13 mouse cellular contexts compared by ENCODE assay signal in genomic region chr5:67473723-67474122, GRCm38 (mm10). TPM values are rescaled to one million over a fixed set of nuclear protein-coding genes. Genes with fewer than 3 reads are reported as not detected.
DNase-seq lines count a peak whose midpoint lies in the region; ATAC-seq and TF ChIP-seq lines count a peak whose summit lies in the region.
"Had no signal": no experiment of that assay in that cellular context is flagged by ENCODE, and none has a peak within 500 bp of the region (broad histone marks: within the 10 kb centered on the region; RNA-seq: fewer than 3 reads in every experiment).

No protein-coding gene starts in this region.

- DNase-seq in hindbrain, postnatal 0 days (ENCODE audit: low spot score), result peak; percentile 53
- peak; percentile 12 for DNase-seq in urinary bladder, postnatal 14 days (ENCODE audit: low spot score)
- DNase-seq in urinary bladder, adult 18-20 months (ENCODE audit: low spot score in 2 of 2), result no peak
- DNase-seq in lung, embryonic 14.5 days, result peak; percentile 87
- no peak for DNase-seq in T-cell, adult 2 months (ENCODE audit: low spot score)
- no peak for DNase-seq in frontal cortex, postnatal 36 days (ENCODE audit: low spot score in 2 of 2)
- DNase-seq: gastrocnemius, postnatal 10 days; liver; thymus, adult 18-20 months had no signal

- no peak for TF ChIP-seq CTCF in hindbrain, postnatal 0 days (IDR thresholded peaks at IDR 0.05; ENCODE audit: low read depth)
- TF ChIP-seq CTCF in lung, embryonic 14.5 days (IDR thresholded peaks at IDR 0.05; ENCODE audit: low read depth), result no peak

- H3K36me3 ChIP-seq in hindbrain, postnatal 0 days (ENCODE audit: insufficient read depth, low read length), result no peaks in the 10 kb centered on the region
- H3K36me3 ChIP-seq in hindbrain, embryonic 13.5 days, result no peaks in the 10 kb centered on the region
- H3K36me3 ChIP-seq in lung, embryonic 14.5 days (ENCODE audit: insufficient read depth), result no peaks in the 10 kb centered on the region
- H3K36me3 ChIP-seq: heart, embryonic 12.5 days had no signal

- H3K4me3 ChIP-seq in hindbrain, postnatal 0 days (ENCODE audit: low read length), result no peak overlapping the region
- H3K4me3 ChIP-seq in hindbrain, embryonic 13.5 days, result no peak overlapping the region
- no peak overlapping the region for H3K4me3 ChIP-seq in lung, embryonic 14.5 days (ENCODE audit: low read depth, low read length)
- H3K4me3 ChIP-seq: heart, embryonic 12.5 days; megakaryocyte, embryonic 14.5 days had no signal

- H3K4me1 ChIP-seq in hindbrain, postnatal 0 days (ENCODE audit: insufficient read depth, low read length), result no peaks in the 10 kb centered on the region
- peaks cover 12% of the 10 kb centered on the region for H3K4me1 ChIP-seq in hindbrain, embryonic 13.5 days (replicated peaks)
- H3K4me1 ChIP-seq in lung, embryonic 14.5 days (ENCODE audit: insufficient read depth), result peaks cover 12% of the 10 kb centered on the region
- H3K4me1 ChIP-seq: heart, embryonic 12.5 days had no signal

- H3K27ac ChIP-seq in hindbrain, postnatal 0 days, result no peak overlapping the region
- no peak overlapping the region for H3K27ac ChIP-seq in hindbrain, embryonic 13.5 days
- H3K27ac ChIP-seq in lung, embryonic 14.5 days (ENCODE audit: low read depth), result peak overlapping the region; percentile 69; the same call in 1 of the 2 replicates

- no peak for ATAC-seq in hindbrain, postnatal 0 days
- no peak for ATAC-seq in hindbrain, embryonic 13.5 days (ENCODE audit: low FRiP score)
- ATAC-seq in lung, embryonic 14.5 days (ENCODE audit: insufficient read depth), result peak; percentile 68
- ATAC-seq: Patski had no signal

- H3K4me2 ChIP-seq in hindbrain, postnatal 0 days (ENCODE audit: low read depth, low read length), result no peak overlapping the region
- H3K4me2 ChIP-seq in hindbrain, embryonic 13.5 days, result no peak overlapping the region
- peak overlapping the region; percentile 35; the same call in 1 of the 2 replicates for H3K4me2 ChIP-seq in lung, embryonic 14.5 days
- H3K4me2 ChIP-seq: heart, embryonic 12.5 days had no signal

- WGBS in hindbrain, postnatal 0 days, result 25% methylated on average over 8 of the region's 8 CpGs
- whole genome bisulfite sequencing in hindbrain, embryonic 13.5 days, result 63% methylated on average over 8 of the region's 8 CpGs
- 10% methylated on average over 8 of the region's 8 CpGs for WGBS in lung, embryonic 14.5 days

- H3K27me3 ChIP-seq in hindbrain, postnatal 0 days (ENCODE audit: insufficient read depth, low read length), result no peaks in the 10 kb centered on the region
- no peaks in the 10 kb centered on the region for H3K27me3 ChIP-seq in hindbrain, embryonic 13.5 days
- no peaks in the 10 kb centered on the region for H3K27me3 ChIP-seq in lung, embryonic 14.5 days (ENCODE audit: insufficient read depth, low read length)
- H3K27me3 ChIP-seq: heart, embryonic 12.5 days had no signal

- H3K9me3 ChIP-seq in hindbrain, postnatal 0 days (ENCODE audit: low read length), result no peaks in the 10 kb centered on the region
- no peaks in the 10 kb centered on the region for H3K9me3 ChIP-seq in hindbrain, embryonic 13.5 days
- no peaks in the 10 kb centered on the region for H3K9me3 ChIP-seq in lung, embryonic 14.5 days (ENCODE audit: low read depth, low read length)
- H3K9me3 ChIP-seq: heart, embryonic 12.5 days; megakaryocyte, embryonic 14.5 days had no signal

- no peak overlapping the region for H3K9ac ChIP-seq in hindbrain, postnatal 0 days (replicated peaks; ENCODE audit: low read length)
- no peak overlapping the region for H3K9ac ChIP-seq in hindbrain, embryonic 13.5 days
- no peak overlapping the region for H3K9ac ChIP-seq in lung, embryonic 14.5 days
- H3K9ac ChIP-seq: heart, embryonic 12.5 days had no signal

RNA-seq across cellular contexts. Expression of gene Bend4, which starts 45.6 kb away (rescaled TPM):
- total RNA-seq in hindbrain, postnatal 0 days (2014; rRNA removed), result 12.1 and 12.8 TPM in 2 replicates
- 8.1 and 8.5 TPM in 2 replicates for polyA plus RNA-seq in hindbrain, postnatal 0 days (2015; fragmentation: Nextera tagmentation; extraction: Ambion mirVana)
- polyA plus RNA-seq in hindbrain, embryonic 13.5 days (2015; fragmentation: Nextera tagmentation; extraction: Ambion mirVana), result 12.2 and 12.6 TPM in 2 replicates
- polyA plus RNA-seq in lung, embryonic 14.5 days (2014; fragmentation: Nextera tagmentation; extraction: Ambion mirVana), result 7.7 and 8.1 TPM in 2 replicates

Comparison
In these comparisons a context has a peak if more than half of its experiments do, and no peak if none do; other contexts are left out.
1. DNase-seq: peak in hindbrain, postnatal 0 days (single experiment), urinary bladder, postnatal 14 days (single experiment) and lung, embryonic 14.5 days (single experiment); none in urinary bladder, adult 18-20 months (0 of 2), T-cell, adult 2 months (single experiment) and frontal cortex, postnatal 36 days (0 of 2).